Mouse (Mus musculus) hindbrain, embryonic 14.5 days (tissue): ENCODE data around the gene Jtb. TPM values are rescaled to one million over a fixed set of nuclear protein-coding genes. Genes with fewer than 3 reads are reported as not detected.
A peak's percentile ranks its signal among the peaks of the same experiment; 100 is the strongest.

Source experiments
- ATAC-seq: fragments of 200-750 bp; cut with Nextera tagmentation; 2 replicates; pipeline ENCODE4 v1.8.0; 2017; ENCODE audit warnings: moderate number of reproducible peaks, mild to moderate bottlenecking, moderate TSS enrichment, moderate library complexity; ENCODE audit not compliant: low FRiP score
- DNase-seq: peaks from one replicate; pipeline ENCODE4 v3.0.0-alpha.2; 2015; ENCODE audit warnings: low spot score
- H3K27ac ChIP-seq: fragments of 300-500 bp; sonication (generic); 2 replicates; pipeline ENCODE4 v1.5.1; 2014; ENCODE audit warnings: mild to moderate bottlenecking, moderate library complexity
- H3K27me3 ChIP-seq: fragments of 300-500 bp; sonication (generic); 2 replicates; pipeline ENCODE4 v1.6.1; 2014; ENCODE audit warnings: mild to moderate bottlenecking, low read length, mixed read lengths; ENCODE audit not compliant: control insufficient read depth, insufficient read depth
- H3K36me3 ChIP-seq: fragments of 300-500 bp; sonication (generic); replicated peaks from 2 replicates; pipeline ENCODE4 v1.6.1; 2014; ENCODE audit not compliant: control insufficient read depth, insufficient read depth
- H3K4me1 ChIP-seq: fragments of 300-500 bp; sonication (generic); replicated peaks from 2 replicates; pipeline ENCODE4 v1.6.1; 2014; ENCODE audit warnings: antibody characterized with exemption, low read length, mixed read lengths; ENCODE audit not compliant: control insufficient read depth, insufficient read depth
- H3K4me2 ChIP-seq: fragments of 300-500 bp; sonication (generic); replicated peaks from 2 replicates; pipeline ENCODE4 v1.6.1; 2014; ENCODE audit warnings: mild to moderate bottlenecking, moderate library complexity
- H3K4me3 ChIP-seq: fragments of 300-500 bp; sonication (generic); replicated peaks from 2 replicates; pipeline ENCODE4 v1.5.1; 2014; ENCODE audit warnings: mild to moderate bottlenecking, low read length
- H3K9ac ChIP-seq: fragments of 300-500 bp; sonication (generic); 2 replicates; pipeline ENCODE4 v1.6.1; 2014
- H3K9me3 ChIP-seq: fragments of 300-500 bp; sonication (generic); 2 replicates; pipeline ENCODE4 v1.6.1; 2016; ENCODE audit warnings: low read length; ENCODE audit not compliant: control insufficient read depth
- WGBS: fragments of 180-500 bp; shearing (Covaris S2); extraction: QIAGEN DNeasy Blood & Tissue Kit; methylation state at CpG from one replicate; pipeline ENCODE4 v1.1.7; 2014; 5-methylcytosine and 5-hydroxymethylcytosine counted together
- polyA plus RNA-seq: library from polyadenylated mRNA; unstranded; fragments of >200 nt; fragmentation: Nextera tagmentation; extraction: Ambion mirVana; gene quantifications from 2 replicates; pipeline ENCODE4 v1.2.1, GENCODE M21; 2014

The Jtb gene
- polyA plus RNA-seq, 1 experiment from 2014 or later, result 103 TPM

DNA sequence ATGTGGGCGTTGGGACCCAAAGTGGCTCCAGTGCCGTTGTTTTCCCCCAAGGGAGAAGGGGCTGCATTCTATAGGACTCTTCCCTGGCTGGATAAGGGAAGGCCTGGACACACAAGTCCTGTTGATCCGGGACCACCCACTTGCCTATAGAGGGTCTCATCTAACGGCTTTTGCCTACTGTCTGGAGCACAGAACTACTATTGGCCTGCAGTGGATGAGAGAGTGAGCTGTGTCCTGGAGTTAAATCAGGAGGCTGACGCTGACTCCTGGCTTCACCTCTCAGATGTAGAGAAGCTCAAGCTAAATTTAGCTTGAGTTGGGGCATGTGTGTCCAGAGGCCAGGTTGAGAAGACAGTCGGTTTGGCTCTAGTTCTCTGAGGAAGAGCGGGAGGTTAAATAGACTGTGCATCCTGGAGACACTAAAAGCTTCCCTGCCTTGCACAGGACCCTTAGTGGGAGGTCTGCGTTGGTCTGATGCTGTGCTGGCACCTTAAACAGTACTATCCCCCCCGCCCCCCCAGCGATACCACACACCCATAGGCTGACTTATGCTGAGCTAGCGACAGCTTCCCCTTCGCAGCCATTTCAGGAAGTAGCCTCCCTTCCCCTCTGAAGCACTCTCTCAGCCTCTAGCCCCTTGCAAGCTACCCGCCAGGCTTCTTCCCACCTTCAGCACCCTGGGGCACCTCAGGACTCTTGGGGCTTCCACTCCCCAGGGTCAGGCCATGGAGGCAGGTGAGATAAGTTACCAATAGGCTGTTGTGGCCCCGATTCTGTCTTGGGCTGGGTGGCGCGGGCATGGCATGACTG is 34.7 kb downstream of the Jtb start:
- Histone ChIP-seq H3K4me3 (peak overlapping the region; percentile 96), H3K27ac (peak overlapping the region; percentile 95), H3K27me3 (no peaks in the 10 kb centered on the region), H3K4me2 (peak overlapping the region; percentile 78), H3K9me3 (no peaks in the 10 kb centered on the region), H3K9ac (peak overlapping the region; percentile 95), H3K36me3 (peaks cover 36% of the 10 kb centered on the region), H3K4me1 (peaks cover 12% of the 10 kb centered on the region)
- ATAC-seq, result peak; percentile 46
- WGBS, result 26% methylated on average over 16 of the region's 16 CpGs
- peak; percentile 31 for DNase-seq

DNA sequence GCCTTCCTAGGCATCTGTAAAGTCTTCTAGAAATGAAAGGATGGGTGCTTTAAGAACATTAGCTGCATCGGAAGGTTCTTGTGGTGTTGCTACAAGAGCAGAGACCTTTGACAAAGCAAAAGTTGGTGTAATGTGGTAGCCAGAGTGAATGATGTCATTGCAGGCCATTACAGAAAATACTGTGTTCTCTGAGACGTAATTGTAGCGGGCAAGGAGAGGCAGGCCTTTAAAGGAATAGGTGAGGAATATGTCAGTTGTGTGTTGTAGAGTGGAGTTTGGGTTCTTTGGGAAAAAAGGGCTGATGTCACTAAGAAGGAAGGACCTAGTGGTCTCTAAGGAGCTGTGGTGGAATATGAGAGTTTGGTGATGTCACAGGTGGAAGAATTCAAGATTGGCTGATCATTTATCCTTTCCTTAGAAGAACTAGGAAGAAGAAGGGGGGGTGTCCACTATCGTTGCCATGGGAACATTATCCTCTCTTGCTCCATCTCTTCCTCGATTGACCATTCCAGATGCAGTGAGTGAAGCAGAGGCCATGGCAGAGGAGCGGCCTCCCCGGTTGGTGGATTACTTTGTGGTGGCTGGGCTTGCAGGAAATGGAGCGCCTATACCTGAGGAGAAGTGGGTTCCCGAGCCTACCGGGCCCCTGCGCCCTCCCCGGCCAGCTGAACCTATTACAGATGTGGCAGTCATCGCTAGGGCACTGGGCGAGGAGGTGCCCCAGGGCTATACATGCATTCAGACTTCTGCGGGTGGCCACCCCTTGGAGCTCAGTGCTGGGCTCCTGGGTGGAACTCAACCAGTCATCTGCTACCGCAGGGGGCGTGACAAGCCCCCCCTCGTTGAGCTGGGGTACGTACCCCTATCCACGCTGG is 35.7 kb downstream of the Jtb start:
- Histone ChIP-seq H3K9ac (peak overlapping the region; percentile 95; the same call in 1 of the 2 replicates), H3K27ac (no peak overlapping the region), H3K36me3 (peaks cover 32% of the 10 kb centered on the region), H3K27me3 (no peaks in the 10 kb centered on the region), H3K4me3 (no peak overlapping the region), H3K4me1 (peaks cover 12% of the 10 kb centered on the region), H3K9me3 (no peaks in the 10 kb centered on the region), H3K4me2 (peak overlapping the region; percentile 78)
- WGBS, result 94% methylated on average over 20 of the region's 20 CpGs
- ATAC-seq (no peak), DNase-seq (no peak)

DNA sequence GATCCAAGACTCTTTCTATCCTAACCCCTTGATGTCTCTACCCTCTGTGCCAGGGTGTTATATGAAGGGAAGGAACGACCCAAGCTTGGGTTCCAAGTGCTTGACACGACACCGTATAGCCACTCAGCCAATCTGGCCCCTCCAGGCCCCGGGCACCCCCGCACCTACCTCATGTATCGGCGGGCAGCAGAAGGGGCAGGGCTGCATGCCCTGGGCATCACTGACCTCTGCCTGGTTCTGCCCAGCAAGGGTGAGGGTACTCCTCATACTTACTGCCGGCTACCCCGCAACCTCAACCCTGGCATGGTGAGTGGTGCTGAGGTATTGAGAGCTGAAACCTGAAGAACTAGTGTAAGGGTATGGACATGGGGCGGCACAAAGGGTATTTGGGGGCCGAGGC is 36.8 kb downstream of the Jtb start:
- ATAC-seq, result no peak
- Histone ChIP-seq H3K4me1 (peaks cover 12% of the 10 kb centered on the region), H3K9me3 (no peaks in the 10 kb centered on the region), H3K27ac (no peak overlapping the region), H3K27me3 (no peaks in the 10 kb centered on the region), H3K9ac (no peak overlapping the region), H3K4me3 (no peak overlapping the region), H3K4me2 (no peak overlapping the region), H3K36me3 (peaks cover 32% of the 10 kb centered on the region)
- 94% methylated on average over 11 of the region's 11 CpGs for WGBS
- no peak for DNase-seq

GRCm38 (mm10) chr3:90268971-90269370 is 37.6 kb downstream of the Jtb start:
- 89% methylated on average over 16 of the region's 16 CpGs for WGBS
- Histone ChIP-seq H3K4me2 (no peak overlapping the region), H3K36me3 (peaks cover 31% of the 10 kb centered on the region), H3K4me1 (peaks cover 12% of the 10 kb centered on the region), H3K27ac (no peak overlapping the region), H3K27me3 (no peaks in the 10 kb centered on the region), H3K9ac (no peak overlapping the region), H3K9me3 (no peaks in the 10 kb centered on the region), H3K4me3 (no peak overlapping the region)
- ATAC-seq, result no peak
- no peak for DNase-seq

DNA sequence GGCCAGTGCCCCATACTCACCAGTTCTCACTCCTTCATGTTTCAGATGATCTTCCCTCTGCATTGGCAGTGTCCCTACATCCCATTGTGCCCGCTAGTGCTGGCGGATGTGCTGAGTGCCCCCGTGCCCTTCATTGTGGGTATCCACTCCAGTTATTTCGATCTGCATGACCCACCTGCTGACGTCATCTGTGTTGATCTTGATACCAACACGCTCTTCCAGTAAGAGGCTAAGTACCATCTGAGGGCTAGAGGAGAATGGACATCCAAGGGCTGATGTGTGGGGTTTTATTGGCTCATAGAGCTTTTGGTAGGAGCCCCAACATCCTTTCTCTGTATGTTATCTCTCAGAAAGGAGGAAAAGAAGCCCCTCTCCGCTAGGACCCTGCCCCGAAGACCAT is 39.4 kb downstream of the Jtb start:
- Histone ChIP-seq H3K4me1 (peaks cover 12% of the 10 kb centered on the region), H3K27ac (no peak overlapping the region), H3K4me3 (no peak overlapping the region), H3K36me3 (peaks cover 39% of the 10 kb centered on the region), H3K4me2 (no peak overlapping the region), H3K9ac (no peak overlapping the region), H3K9me3 (no peaks in the 10 kb centered on the region), H3K27me3 (no peaks in the 10 kb centered on the region)
- WGBS, result 97% methylated on average over 8 of the region's 8 CpGs
- ATAC-seq (no peak), DNase-seq (no peak)

DNA sequence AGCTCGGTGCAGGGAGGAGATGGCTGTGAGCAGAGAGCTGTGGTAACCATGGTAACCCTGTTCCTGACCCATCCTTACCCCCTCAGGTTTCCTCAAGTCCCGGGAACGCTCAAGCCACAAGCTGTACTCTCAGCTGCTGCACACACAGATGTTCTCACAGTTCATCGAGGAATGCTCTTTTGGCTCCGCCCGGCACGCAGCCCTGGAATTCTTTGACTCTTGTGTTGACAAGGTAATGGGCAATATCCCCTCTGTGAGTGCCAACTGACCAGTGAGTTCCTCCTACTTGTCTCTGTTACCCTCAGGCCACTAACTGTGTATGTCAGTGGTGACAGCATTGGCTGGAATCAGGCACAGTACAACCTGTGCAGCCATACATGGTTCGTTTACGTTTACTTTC is 40.8 kb downstream of the Jtb start:
- H3K4me1 ChIP-seq, result no peaks in the 10 kb centered on the region
- H3K4me3 ChIP-seq, result no peak overlapping the region
- H3K27me3 ChIP-seq, result no peaks in the 10 kb centered on the region
- WGBS, result 73% methylated on average over 9 of the region's 9 CpGs
- DNase-seq (no peak), ATAC-seq (no peak)
- H3K36me3 ChIP-seq, result peaks cover 53% of the 10 kb centered on the region
- no peak overlapping the region for H3K4me2 ChIP-seq
- no peak overlapping the region for H3K9ac ChIP-seq
- H3K27ac ChIP-seq, result no peak overlapping the region
- H3K9me3 ChIP-seq, result no peaks in the 10 kb centered on the region

GRCm38 (mm10) chr3:90273855-90274254 is 42.5 kb downstream of the Jtb start:
- Histone ChIP-seq H3K4me3 (no peak overlapping the region), H3K4me2 (no peak overlapping the region), H3K9ac (no peak overlapping the region), H3K9me3 (no peaks in the 10 kb centered on the region), H3K36me3 (peaks cover 64% of the 10 kb centered on the region), H3K27me3 (no peaks in the 10 kb centered on the region), H3K27ac (no peak overlapping the region), H3K4me1 (no peaks in the 10 kb centered on the region)
- ATAC-seq (0 out of 2 replicates have a peak, but pooled peaks have one; percentile 7), DNase-seq (no peak)
- 94% methylated on average over 22 of the region's 22 CpGs for WGBS

DNA sequence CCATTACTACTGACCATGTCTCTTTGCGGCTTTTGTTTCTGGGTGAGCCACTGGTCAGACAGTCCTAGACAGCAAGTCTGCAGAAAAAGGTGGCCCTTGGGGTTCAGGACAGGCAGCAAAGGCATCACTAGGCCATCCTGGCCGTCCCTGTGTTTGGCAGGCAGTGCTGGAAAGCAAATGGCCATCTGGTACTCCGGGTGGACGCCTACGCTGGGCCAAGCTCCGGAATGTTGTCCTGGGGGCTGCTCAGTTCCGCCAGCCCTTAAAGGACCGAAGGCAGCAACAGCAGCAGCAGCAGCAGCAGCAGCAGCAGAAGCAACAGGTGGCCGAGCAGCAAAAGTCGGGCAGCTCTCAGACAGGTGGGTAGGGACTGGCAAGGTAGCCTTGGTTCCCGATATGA is 43.9 kb downstream of the Jtb start:
- peaks cover 77% of the 10 kb centered on the region for H3K36me3 ChIP-seq
- no peaks in the 10 kb centered on the region for H3K4me1 ChIP-seq
- WGBS, result 92% methylated on average over 11 of the region's 11 CpGs
- H3K9ac ChIP-seq, result no peak overlapping the region
- H3K27ac ChIP-seq, result no peak overlapping the region
- H3K4me3 ChIP-seq, result no peak overlapping the region
- no peak overlapping the region for H3K4me2 ChIP-seq
- DNase-seq (no peak), ATAC-seq (no peak)
- no peaks in the 10 kb centered on the region for H3K9me3 ChIP-seq
- H3K27me3 ChIP-seq, result no peaks in the 10 kb centered on the region

- H3K27ac ChIP-seq, result no peak overlapping the region
- no peak overlapping the region for H3K4me2 ChIP-seq
- peaks cover 81% of the 10 kb centered on the region for H3K36me3 ChIP-seq
- no peaks in the 10 kb centered on the region for H3K4me1 ChIP-seq
- no peak overlapping the region for H3K9ac ChIP-seq
- DNase-seq (no peak), ATAC-seq (no peak)
- no peaks in the 10 kb centered on the region for H3K27me3 ChIP-seq
- H3K9me3 ChIP-seq, result no peaks in the 10 kb centered on the region
- WGBS, result 44% methylated on average over 16 of the region's 16 CpGs
- no peak overlapping the region for H3K4me3 ChIP-seq
Observed at GRCm38 (mm10) chr3:90276858-90277257, 45.5 kb downstream of the Jtb start.
